Mouse (Mus musculus): ENCODE data around the gene Cdk11b. TPM values are rescaled to one million over a fixed set of nuclear protein-coding genes. Genes with fewer than 3 reads are reported as not detected.
A peak's percentile ranks its signal among the peaks of the same experiment; 100 is the strongest.
"Not testable (repeated sequence)": the region's sequence is repeated elsewhere in the genome, so short reads cannot be mapped to it uniquely, and the experiment has no call there.

Gene Cdk11b
- polyA plus RNA-seq, 1 experiment from 2014 or later: 41.8 TPM

- ATAC-seq (replicated peaks; ENCODE audit: insufficient number of reproducible peaks, insufficient read depth, low FRiP score, low read depth); H3K4me2 ChIP-seq; H3K36me3 ChIP-seq; H3K27me3 ChIP-seq; H3K27ac ChIP-seq; H3K9me3 ChIP-seq (replicated peaks); H3K4me3 ChIP-seq; H3K9ac ChIP-seq: not testable (repeated sequence)
- H3K4me1 ChIP-seq (replicated peaks): peaks cover 14% of the 10 kb centered on the region
- WGBS: 72% methylated on average over 4 of the region's 4 CpGs
These were observed 45.6 kb downstream of the Cdk11b start for GRCm38 (mm10) chr4:155670236-155670635.

- Histone ChIP-seq H3K9ac (no peak overlapping the region), H3K27ac (no peak overlapping the region), H3K36me3 (no peaks in the 10 kb centered on the region), H3K4me2 (no peak overlapping the region), H3K27me3 (no peaks in the 10 kb centered on the region), H3K9me3 (replicated peaks) (no peaks in the 10 kb centered on the region), H3K4me1 (replicated peaks) (peaks cover 12% of the 10 kb centered on the region), H3K4me3 (no peak overlapping the region)
- ATAC-seq (replicated peaks; ENCODE audit: insufficient number of reproducible peaks, insufficient read depth, low FRiP score, low read depth): no peak
- WGBS: 45% methylated on average over 2 of the region's 2 CpGs
These were observed 47.4 kb downstream of the Cdk11b start for GRCm38 (mm10) chr4:155672082-155672481.

GRCm38 (mm10) chr4:155675991-155676390, 51.3 kb downstream of the Cdk11b start:
- Histone ChIP-seq H3K9me3 (replicated peaks) (no peaks in the 10 kb centered on the region), H3K9ac (no peak overlapping the region), H3K36me3 (no peaks in the 10 kb centered on the region), H3K4me2 (no peak overlapping the region), H3K4me1 (replicated peaks) (no peaks in the 10 kb centered on the region), H3K4me3 (no peak overlapping the region), H3K27me3 (no peaks in the 10 kb centered on the region), H3K27ac (no peak overlapping the region)
- WGBS: 77% methylated on average over 2 of the region's 2 CpGs
- ATAC-seq (replicated peaks; ENCODE audit: insufficient number of reproducible peaks, insufficient read depth, low FRiP score, low read depth): no peak

GRCm38 (mm10) chr4:155683670-155684277, 59.1 kb downstream of the Cdk11b start:
- H3K4me2 ChIP-seq; H3K27ac ChIP-seq; H3K4me1 ChIP-seq (replicated peaks); H3K4me3 ChIP-seq; ATAC-seq (replicated peaks; ENCODE audit: insufficient number of reproducible peaks, insufficient read depth, low FRiP score, low read depth); H3K9me3 ChIP-seq (replicated peaks); H3K36me3 ChIP-seq; H3K9ac ChIP-seq; H3K27me3 ChIP-seq: not testable (repeated sequence)
- whole genome bisulfite sequencing: 85% methylated on average over 16 of the region's 19 CpGs

- H3K27me3 ChIP-seq; H3K4me3 ChIP-seq; ATAC-seq (replicated peaks; ENCODE audit: insufficient number of reproducible peaks, insufficient read depth, low FRiP score, low read depth); H3K4me2 ChIP-seq; H3K9ac ChIP-seq; H3K4me1 ChIP-seq (replicated peaks); H3K36me3 ChIP-seq; H3K9me3 ChIP-seq (replicated peaks); H3K27ac ChIP-seq: not testable (repeated sequence)
- 69% methylated on average over 4 of the region's 4 CpGs for WGBS
These were observed 63.1 kb downstream of the Cdk11b start for GRCm38 (mm10) chr4:155687764-155688163.

- 69% methylated on average over 12 of the region's 12 CpGs for WGBS
- ATAC-seq (replicated peaks; ENCODE audit: insufficient number of reproducible peaks, insufficient read depth, low FRiP score, low read depth): no peak
These were observed 66.1 kb downstream of the Cdk11b start for GRCm38 (mm10) chr4:155690571-155691375.

GRCm38 (mm10) chr4:155692421-155692820, 67.8 kb downstream of the Cdk11b start:
- ATAC-seq (replicated peaks; ENCODE audit: insufficient number of reproducible peaks, insufficient read depth, low FRiP score, low read depth): no peak
- 97% methylated on average over 3 of the region's 3 CpGs for WGBS
- Histone ChIP-seq H3K27ac (no peak overlapping the region), H3K9ac (no peak overlapping the region), H3K36me3 (no peaks in the 10 kb centered on the region), H3K4me1 (replicated peaks) (peaks cover 17% of the 10 kb centered on the region), H3K27me3 (peaks cover 24% of the 10 kb centered on the region; the same call in 1 of the 2 replicates), H3K9me3 (replicated peaks) (no peaks in the 10 kb centered on the region), H3K4me3 (no peak overlapping the region), H3K4me2 (no peak overlapping the region)

More at GRCm38 (mm10) chr4:155690571-155691375, 66.1 kb downstream of the Cdk11b start:
- H3K27ac ChIP-seq: no peak overlapping the region
- H3K27me3 ChIP-seq: peaks cover 25% of the 10 kb centered on the region; the same call in 1 of the 2 replicates
- peaks cover 13% of the 10 kb centered on the region for H3K4me1 ChIP-seq (replicated peaks)
- no peak overlapping the region for H3K4me2 ChIP-seq
- no peaks in the 10 kb centered on the region for H3K9me3 ChIP-seq (replicated peaks)
- H3K4me3 ChIP-seq: no peak overlapping the region
- H3K9ac ChIP-seq: no peak overlapping the region
- H3K36me3 ChIP-seq: no peaks in the 10 kb centered on the region

- ATAC-seq (replicated peaks; ENCODE audit: insufficient number of reproducible peaks, insufficient read depth, low FRiP score, low read depth): peak; percentile 76
- H3K27ac ChIP-seq: no peak within 1 kb of the TSS; the same call in 1 of the 2 replicates
These were observed 69.4 kb downstream of the Cdk11b start, which contains the start of gene Fndc10 for GRCm38 (mm10) chr4:155694111-155694481. Fndc10 (plus strand) TSS chr4:155694342.

GRCm38 (mm10) chr4:155694482-155695401, 70.1 kb downstream of the Cdk11b start:
- 2% methylated on average over 88 of the region's 92 CpGs for WGBS
- Histone ChIP-seq H3K27me3 (peaks cover 24% of the 10 kb centered on the region; the same call in 1 of the 2 replicates), H3K27ac (no peak overlapping the region; the same call in 1 of the 2 replicates), H3K4me1 (replicated peaks) (peaks cover 17% of the 10 kb centered on the region), H3K4me2 (peak overlapping the region; percentile 99), H3K36me3 (no peaks in the 10 kb centered on the region), H3K9ac (peak overlapping the region; percentile 67), H3K4me3 (peak overlapping the region; percentile 74), H3K9me3 (replicated peaks) (no peaks in the 10 kb centered on the region)
- peak; percentile 69 for ATAC-seq (replicated peaks; ENCODE audit: insufficient number of reproducible peaks, insufficient read depth, low FRiP score, low read depth)

More at GRCm38 (mm10) chr4:155694111-155694481, 69.4 kb downstream of the Cdk11b start, which contains the start of gene Fndc10:
- Histone ChIP-seq H3K9ac (peak within 1 kb of the TSS; percentile 67), H3K27me3 (peaks cover 24% of the 10 kb centered on the region; the same call in 1 of the 2 replicates), H3K4me3 (peak within 1 kb of the TSS; percentile 74), H3K36me3 (no peaks in the 10 kb centered on the region), H3K9me3 (replicated peaks) (no peaks in the 10 kb centered on the region), H3K4me2 (peak within 1 kb of the TSS; percentile 99), H3K4me1 (replicated peaks) (peaks cover 17% of the 10 kb centered on the region)
- WGBS: under 1% methylated on average over 47 of the region's 47 CpGs

- H3K4me1 ChIP-seq (replicated peaks): peaks cover 17% of the 10 kb centered on the region
- H3K9ac ChIP-seq: peak overlapping the region; percentile 67; the same call in 1 of the 2 replicates
- H3K9me3 ChIP-seq (replicated peaks): no peaks in the 10 kb centered on the region
- WGBS: 82% methylated on average over 4 of the region's 4 CpGs
- peak overlapping the region; percentile 99 for H3K4me2 ChIP-seq
- H3K36me3 ChIP-seq: no peaks in the 10 kb centered on the region
- peaks cover 24% of the 10 kb centered on the region; the same call in 1 of the 2 replicates for H3K27me3 ChIP-seq
- H3K4me3 ChIP-seq: peak overlapping the region; percentile 74
- ATAC-seq (replicated peaks; ENCODE audit: insufficient number of reproducible peaks, insufficient read depth, low FRiP score, low read depth): no peak
- H3K27ac ChIP-seq: no peak overlapping the region
These were observed 70.9 kb downstream of the Cdk11b start for GRCm38 (mm10) chr4:155695531-155696062.
